Mouse (Mus musculus) heart, postnatal 4 days (tissue): ENCODE data around the gene Mtg1. TPM values are rescaled to one million over a fixed set of nuclear protein-coding genes. Genes with fewer than 3 reads are reported as not detected.

ENCODE experiments used
- DNase-seq: peaks from one replicate; pipeline ENCODE4 v3.0.0; 2021
- total RNA-seq, 2 experiments: library from RNA; stranded (reverse); gene quantifications; 2 replicates each; pipeline ENCODE4 v1.2.3; 2021

Mtg1 gene
- total RNA-seq, result 10 to 100 TPM; 22.3 to 25.6 TPM

- peak; percentile 98 for DNase-seq
Measured at GRCm38 (mm10) chr7:140137135-140138020, at the start of gene Mtg1. TSS of gene Mtg1 (plus strand) at chr7:140137564.

DNA sequence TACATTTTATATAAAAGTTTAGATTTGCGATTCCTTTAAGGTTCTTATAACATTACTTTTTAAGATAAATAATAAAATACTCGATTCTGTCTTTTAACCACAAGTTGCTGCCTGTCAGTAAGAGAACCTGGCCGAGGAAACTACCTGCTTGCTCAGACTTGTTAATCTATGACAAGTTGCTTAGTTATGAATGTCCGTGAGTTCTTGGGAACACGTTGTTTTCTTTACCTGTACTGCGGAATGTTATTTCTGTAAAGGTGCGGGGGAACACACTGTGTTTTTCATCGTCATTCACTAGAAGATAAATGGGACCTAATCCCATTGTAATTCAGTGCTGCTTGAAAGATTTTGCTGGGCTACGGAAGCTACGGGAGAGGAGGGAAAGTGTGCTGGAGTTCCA, 46.8 kb upstream of the Mtg1 start:
- DNase-seq, result no peak

GRCm38 (mm10) chr7:140092924-140093528, 44.3 kb upstream of the Mtg1 start, which contains the start of gene Prap1:
TSS of gene Prap1 (plus strand) at chr7:140093395.
- DNase-seq, result no peak

DNA sequence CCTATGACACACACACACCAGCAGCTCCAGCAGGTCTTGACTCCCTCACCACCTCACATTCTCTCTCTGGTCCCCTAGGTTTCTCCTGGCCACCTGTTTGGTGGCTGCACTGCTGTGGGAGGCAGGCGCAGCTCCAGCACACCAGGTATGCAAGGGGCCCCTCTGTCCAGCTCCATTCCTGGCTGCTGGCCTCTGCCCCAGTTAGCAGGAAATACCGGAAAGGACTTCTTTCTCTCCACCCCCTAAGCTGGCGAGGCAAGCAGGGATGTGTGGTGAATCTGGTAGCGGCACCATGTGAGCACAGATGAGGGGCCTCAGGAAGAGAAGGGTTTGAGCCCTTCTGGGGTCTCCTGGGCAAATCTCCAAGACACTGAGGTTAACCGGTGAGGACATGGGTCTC, 42.4 kb upstream of the Mtg1 start:
- no peak for DNase-seq

- no peak for DNase-seq
Measured at GRCm38 (mm10) chr7:140095556-140095955, 41.8 kb upstream of the Mtg1 start.

GRCm38 (mm10) chr7:140096055-140096454, 41.3 kb upstream of the Mtg1 start:
- no peak for DNase-seq

DNA sequence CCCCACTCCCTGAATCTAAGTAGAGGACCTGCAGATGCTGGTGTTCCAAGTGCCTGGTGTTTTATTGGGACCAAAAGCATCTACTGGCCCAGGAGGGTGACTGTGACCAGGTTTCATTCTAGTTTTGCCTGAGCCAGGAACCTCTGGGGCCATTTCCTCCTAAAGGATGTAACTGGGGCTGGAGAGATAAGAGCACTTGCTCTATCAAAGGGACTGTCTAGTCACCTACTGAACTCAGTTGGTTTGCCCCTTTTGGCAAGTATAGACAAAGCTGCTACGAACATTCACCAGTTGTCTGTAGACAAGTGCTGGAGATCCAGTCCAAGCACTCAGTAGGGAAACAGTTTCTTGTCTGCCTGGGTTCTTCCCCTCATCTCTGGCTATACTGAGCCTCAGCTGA, 38.9 kb upstream of the Mtg1 start:
- DNase-seq, result no peak

- no peak for DNase-seq
Measured at GRCm38 (mm10) chr7:140101498-140101897, 35.9 kb upstream of the Mtg1 start.

DNA sequence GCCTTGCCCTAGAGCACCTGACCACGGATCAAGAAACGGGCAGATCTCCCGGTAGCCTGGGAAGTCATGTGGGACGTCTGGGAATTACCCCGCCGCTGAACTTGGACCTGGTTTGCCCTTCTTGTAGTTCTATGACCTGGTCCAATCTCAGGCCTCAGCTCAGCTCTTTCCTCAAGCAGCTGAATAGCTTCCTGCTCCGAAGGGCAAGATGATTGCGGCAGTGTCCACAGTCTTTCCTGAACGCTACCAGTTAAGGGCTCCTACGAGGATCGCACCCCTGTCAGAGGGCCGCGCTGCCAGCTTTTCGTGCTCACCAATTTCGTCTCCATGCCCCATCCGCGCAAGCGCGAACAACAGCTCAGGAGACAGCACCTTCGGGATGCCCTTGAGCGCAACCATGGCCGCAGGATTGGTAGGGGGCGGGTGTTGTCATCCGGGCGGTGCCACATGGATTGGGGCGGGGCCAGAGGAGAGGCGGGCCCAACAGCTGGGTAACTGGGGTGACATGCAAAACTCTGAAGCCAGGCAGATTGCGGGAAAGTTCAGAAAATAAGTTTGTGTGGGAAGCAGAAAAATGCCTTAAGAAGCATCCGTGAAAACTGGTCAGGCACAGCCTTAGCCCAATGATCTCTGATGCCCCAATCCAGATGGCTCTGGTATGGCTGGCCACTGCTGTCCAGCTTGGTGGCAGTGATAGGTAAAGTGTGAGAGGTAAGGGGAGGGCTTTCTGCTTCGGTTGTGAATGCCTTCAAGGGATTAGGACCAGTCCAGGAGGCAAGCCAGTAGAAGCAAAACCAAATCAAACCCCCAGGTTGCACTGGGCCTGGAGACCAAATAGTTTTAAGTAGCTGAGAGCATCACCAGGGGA, 35.1 kb upstream of the Mtg1 start, which contains the start of gene Fuom:
Gene Fuom (minus strand): TSS at position 449 of the 868 bp plus-strand sequence.
- peak; percentile 91 for DNase-seq

GRCm38 (mm10) chr7:140104009-140104408, 33.4 kb upstream of the Mtg1 start:
- no peak for DNase-seq

DNA sequence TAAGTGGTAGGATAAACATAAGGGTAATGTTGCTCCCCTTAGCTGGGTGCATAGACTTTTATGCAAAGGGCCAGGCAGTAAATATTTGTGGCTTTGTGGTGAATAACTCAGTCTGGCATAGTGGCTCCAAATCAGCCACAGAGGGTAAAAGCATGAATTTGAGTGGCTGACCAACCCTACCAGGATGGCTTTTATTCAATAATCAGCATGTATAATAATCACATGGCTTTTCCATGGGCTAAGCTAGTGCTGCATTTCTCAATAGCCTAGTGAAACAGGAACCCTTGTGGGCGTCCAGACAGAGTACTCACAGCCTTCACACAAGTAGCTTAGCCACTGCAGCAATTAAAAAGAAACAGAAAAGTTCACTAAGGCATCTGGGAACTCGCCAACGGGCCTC, 25.4 kb upstream of the Mtg1 start:
- DNase-seq, result no peak

DNA sequence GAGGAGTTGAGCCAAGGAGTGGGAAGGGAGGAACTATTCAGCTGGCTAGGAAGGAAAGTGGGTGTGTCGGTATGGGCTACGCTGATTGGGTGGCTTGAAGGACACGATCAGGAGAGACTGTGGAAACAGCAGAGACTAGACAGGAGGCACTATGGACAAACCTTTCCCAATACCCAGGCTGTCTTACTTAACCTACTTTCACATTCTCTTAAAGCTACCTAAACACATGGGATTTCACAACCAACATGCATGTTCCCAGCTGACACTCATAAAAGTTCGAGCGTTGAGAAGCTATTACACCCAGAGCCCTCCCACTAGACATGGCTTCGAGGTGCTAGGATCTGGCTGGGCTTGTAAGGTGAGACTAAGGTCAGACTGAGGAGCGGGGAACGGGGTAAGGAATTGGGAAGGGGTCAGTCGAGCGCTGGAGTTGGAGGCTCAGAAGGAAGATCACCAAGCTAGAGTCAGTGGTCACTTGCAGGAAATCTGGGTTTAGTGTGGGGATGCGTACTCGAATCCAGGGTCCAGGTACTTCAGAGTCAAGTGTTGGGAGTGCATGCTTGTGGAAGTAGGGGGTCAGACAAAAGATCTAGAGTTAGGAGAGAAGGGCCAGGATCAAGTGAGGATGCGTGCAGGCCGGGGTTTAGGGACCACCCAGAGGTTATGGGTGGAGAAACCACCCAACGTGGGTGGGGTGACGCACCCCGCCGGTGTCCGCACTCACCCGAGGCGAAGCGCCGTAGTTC, 21.6 kb upstream of the Mtg1 start, which contains the start of gene Paox:
Gene Paox (plus strand): TSS at position 217 of the 746 bp plus-strand sequence.
- DNase-seq, result peak; percentile 68

DNA sequence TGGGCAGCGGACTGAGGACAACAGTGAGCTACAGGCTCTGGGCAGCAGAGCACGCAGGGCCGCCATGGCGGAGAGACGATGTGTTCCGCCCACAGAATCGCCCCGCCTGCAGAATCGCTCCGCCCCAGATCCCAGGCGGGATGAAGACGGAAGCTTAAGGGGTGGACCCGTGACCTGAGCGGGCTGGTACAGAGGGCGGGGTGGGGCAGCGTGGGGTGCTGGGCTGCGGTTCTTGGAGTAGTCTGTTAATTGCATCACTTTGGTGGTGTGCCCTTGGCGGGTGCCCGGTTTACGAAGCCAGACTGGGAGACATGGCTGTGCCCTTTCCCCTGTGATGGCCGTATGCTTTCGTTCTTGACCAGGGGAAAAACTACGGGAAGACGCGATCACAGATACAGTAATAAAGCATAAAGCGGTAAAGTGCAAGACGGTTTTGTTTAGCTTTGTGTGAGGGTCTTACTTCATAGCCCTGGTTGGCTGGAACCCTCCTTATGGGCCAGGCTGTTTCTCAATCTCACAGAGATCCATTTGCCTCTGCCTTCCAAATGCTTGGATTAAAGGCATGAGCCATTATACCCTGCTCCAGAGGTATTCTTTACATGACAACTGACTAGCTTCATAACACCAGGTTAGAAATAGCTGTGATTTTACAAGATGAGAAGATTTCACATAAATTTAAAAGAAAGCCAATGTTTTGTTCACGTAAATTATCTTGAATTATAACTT, 20.9 kb upstream of the Mtg1 start, which contains the start of gene Echs1:
Gene Echs1 (minus strand): TSS at position 148 of the 726 bp plus-strand sequence.
- DNase-seq, result peak; percentile 91

GRCm38 (mm10) chr7:140120484-140120883, 16.9 kb upstream of the Mtg1 start:
- no peak for DNase-seq

DNA sequence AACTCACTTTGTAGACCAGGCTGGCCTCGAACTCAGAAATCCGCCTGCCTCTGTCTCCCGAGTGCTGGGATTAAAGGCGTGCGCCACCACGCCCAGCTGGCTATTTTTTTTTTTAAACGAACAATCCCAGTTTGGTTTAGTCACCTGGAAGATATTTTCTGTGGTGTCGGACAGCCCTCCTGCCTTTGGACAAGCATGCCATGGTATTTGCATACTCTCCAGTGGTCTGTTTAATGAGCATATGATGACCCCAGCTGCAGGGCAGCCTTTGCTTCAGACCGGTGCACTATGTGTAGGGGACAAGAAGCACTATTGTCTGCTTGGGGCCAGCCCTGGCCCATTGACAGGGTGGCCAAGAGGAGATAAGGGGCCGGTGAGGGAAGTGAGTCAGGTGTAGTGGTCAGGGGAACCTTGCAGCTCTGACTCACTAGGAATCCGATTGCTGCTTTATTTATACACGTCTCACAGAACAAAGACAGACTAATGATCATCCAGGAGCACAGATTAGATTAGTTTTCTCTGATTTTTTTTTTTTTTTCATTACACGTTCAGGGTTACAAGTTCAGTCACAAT, 15.9 kb upstream of the Mtg1 start:
- no peak for DNase-seq

- no peak for DNase-seq
Measured at GRCm38 (mm10) chr7:140122765-140123164, 14.6 kb upstream of the Mtg1 start.

DNA sequence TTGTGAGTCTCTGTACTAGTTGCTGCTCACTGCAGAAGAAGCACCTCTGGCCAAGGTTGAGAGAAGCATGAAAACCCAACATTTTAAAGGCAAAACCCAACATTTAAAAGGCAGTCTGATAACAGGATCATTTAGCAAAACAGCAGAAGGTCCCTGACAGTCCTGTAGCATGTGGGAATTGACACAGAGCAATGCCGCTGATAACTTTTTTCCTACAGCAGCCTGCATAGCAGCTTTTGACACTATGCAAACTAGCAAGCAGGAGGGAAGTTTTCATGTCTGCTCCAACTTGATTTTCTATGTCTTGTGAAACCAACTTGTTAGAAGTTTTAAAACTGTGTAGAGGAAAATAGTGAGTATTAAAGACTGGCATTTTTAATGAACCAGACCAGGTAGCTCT, 13.0 kb upstream of the Mtg1 start:
- no peak for DNase-seq

DNA sequence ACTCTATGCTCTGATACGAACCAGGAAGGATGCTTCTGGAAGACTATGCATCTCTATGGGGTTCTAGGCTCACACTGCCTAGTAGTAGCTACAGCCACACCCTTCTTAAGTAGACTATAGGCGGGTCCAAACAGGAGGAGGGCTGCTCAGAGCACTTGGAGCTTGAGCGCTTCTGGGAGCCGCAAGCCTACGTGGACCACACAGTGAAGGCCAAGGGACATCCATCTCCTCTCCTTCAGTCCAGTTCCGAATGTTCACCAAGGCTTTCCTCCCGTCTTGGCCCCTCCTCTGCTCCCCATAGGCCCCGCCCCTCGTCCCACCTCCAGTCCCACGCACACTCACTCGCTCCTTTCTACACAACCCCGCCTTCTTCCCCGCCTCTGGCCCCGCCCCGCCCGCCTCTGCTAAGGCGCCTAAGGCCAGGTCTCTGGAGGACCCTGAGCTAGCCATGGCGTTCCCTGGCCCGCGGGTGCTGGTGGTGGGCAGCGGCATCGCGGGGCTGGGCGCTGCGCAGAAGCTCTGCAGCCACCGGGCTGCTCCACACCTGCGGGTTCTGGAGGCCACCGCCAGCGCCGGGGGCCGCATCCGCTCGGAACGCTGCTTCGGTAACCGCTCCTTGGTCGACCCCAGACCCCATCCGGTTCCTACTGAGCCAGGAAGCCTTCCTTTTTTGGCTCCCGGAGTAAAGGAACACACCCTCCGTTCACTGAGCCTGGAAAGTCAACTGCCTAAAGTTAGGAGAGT, 11.9 kb upstream of the Mtg1 start:
- peak; percentile 94 for DNase-seq

DNA sequence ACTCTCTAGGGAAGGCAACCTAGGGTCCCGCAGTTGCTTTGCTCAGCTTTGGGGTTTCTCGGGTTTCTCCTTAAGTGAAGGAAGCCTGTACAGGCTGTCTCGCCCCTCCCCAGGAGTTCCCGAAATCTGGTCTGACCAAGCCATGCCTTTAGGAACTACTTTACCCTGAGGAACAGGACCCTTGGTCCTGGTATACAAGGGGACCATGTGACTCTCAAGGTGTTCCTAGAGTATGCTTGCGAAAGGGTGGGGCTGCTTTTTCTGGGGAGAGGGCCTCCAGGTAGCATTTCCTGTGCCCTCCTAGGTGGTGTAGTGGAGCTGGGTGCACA, 11.4 kb upstream of the Mtg1 start:
- no peak for DNase-seq

DNA sequence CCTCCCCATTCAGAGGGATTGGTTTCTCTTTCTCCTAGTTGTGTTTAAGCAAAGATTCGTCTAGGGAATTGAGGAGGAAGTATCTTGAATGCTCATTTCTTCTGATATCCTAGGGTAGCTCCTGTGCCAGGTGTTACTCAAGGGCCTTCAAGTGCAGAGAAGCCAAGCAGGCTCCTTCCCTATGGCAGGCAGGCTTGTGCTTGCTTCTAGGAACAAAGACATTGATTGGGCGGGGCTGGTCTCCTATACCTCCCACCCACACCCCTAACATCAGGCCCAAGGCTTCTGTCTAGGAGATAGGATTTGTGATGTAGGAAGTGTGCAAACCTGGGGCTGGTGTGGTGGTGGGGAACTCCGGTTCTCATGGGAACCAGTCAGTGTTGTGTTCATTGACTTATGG, 10.4 kb upstream of the Mtg1 start:
- no peak for DNase-seq
